Mouse (Mus musculus): ENCODE data around the gene Prm3. TPM values are rescaled to one million over a fixed set of nuclear protein-coding genes. Genes with fewer than 3 reads are reported as not detected.

Prm3 gene
- polyA plus RNA-seq, 1 experiment: not detected

GRCm38 (mm10) chr16:10762569-10763180, 28.0 kb downstream of the Prm3 start:
- TF ChIP-seq CTCF (IDR thresholded peaks at IDR 0.05; ENCODE audit: low read depth, low read length): no peak
- no peak for TF ChIP-seq POLR2A (IDR thresholded peaks at IDR 0.05; ENCODE audit: borderline replicate concordance, low read depth, low read length)
- H3K27ac ChIP-seq (ENCODE audit: insufficient read depth, low read depth, low read length): no peak overlapping the region
- H3K4me3 ChIP-seq (ENCODE audit: insufficient read depth, low read length): no peak overlapping the region
- peaks cover 30% of the 10 kb centered on the region for H3K4me1 ChIP-seq (ENCODE audit: control insufficient read depth, insufficient read depth, low read length)

GRCm38 (mm10) chr16:10761182-10761581, 29.5 kb downstream of the Prm3 start:
- TF ChIP-seq POLR2A (IDR thresholded peaks at IDR 0.05; ENCODE audit: borderline replicate concordance, low read depth, low read length): no peak
- TF ChIP-seq CTCF (IDR thresholded peaks at IDR 0.05; ENCODE audit: low read depth, low read length): no peak
- peaks cover 34% of the 10 kb centered on the region for H3K4me1 ChIP-seq (ENCODE audit: control insufficient read depth, insufficient read depth, low read length)
- no peak overlapping the region for H3K4me3 ChIP-seq (ENCODE audit: insufficient read depth, low read length)
- no peak overlapping the region for H3K27ac ChIP-seq (ENCODE audit: insufficient read depth, low read depth, low read length)

- H3K4me1 ChIP-seq (ENCODE audit: control insufficient read depth, insufficient read depth, low read length): peaks cover 52% of the 10 kb centered on the region
- no peak overlapping the region for H3K4me3 ChIP-seq (ENCODE audit: insufficient read depth, low read length)
- H3K27ac ChIP-seq (ENCODE audit: insufficient read depth, low read depth, low read length): no peak overlapping the region
- TF ChIP-seq CTCF (IDR thresholded peaks at IDR 0.05; ENCODE audit: low read depth, low read length) (no peak), POLR2A (IDR thresholded peaks at IDR 0.05; ENCODE audit: borderline replicate concordance, low read depth, low read length) (no peak)
Measured at GRCm38 (mm10) chr16:10756168-10756567, 34.5 kb downstream of the Prm3 start.

GRCm38 (mm10) chr16:10754521-10755296, 36.0 kb downstream of the Prm3 start:
- peak overlapping the region; percentile 54 for H3K27ac ChIP-seq (ENCODE audit: insufficient read depth, low read depth, low read length)
- no peak for TF ChIP-seq POLR2A (IDR thresholded peaks at IDR 0.05; ENCODE audit: borderline replicate concordance, low read depth, low read length)
- TF ChIP-seq CTCF (IDR thresholded peaks at IDR 0.05; ENCODE audit: low read depth, low read length): no peak
- H3K4me1 ChIP-seq (ENCODE audit: control insufficient read depth, insufficient read depth, low read length): peaks cover 47% of the 10 kb centered on the region
- H3K4me3 ChIP-seq (ENCODE audit: insufficient read depth, low read length): no peak overlapping the region

- no peak for TF ChIP-seq POLR2A (IDR thresholded peaks at IDR 0.05; ENCODE audit: borderline replicate concordance, low read depth, low read length)
- TF ChIP-seq CTCF (IDR thresholded peaks at IDR 0.05; ENCODE audit: low read depth, low read length): no peak
- H3K4me3 ChIP-seq (ENCODE audit: insufficient read depth, low read length): no peak overlapping the region
- H3K4me1 ChIP-seq (ENCODE audit: control insufficient read depth, insufficient read depth, low read length): peaks cover 22% of the 10 kb centered on the region
- H3K27ac ChIP-seq (ENCODE audit: insufficient read depth, low read depth, low read length): no peak overlapping the region
Measured at GRCm38 (mm10) chr16:10749824-10750223, 40.9 kb downstream of the Prm3 start.

GRCm38 (mm10) chr16:10749226-10749625, 41.5 kb downstream of the Prm3 start:
- Histone ChIP-seq H3K4me3 (ENCODE audit: insufficient read depth, low read length) (no peak overlapping the region), H3K27ac (ENCODE audit: insufficient read depth, low read depth, low read length) (no peak overlapping the region), H3K4me1 (ENCODE audit: control insufficient read depth, insufficient read depth, low read length) (peaks cover 16% of the 10 kb centered on the region)
- TF ChIP-seq CTCF (IDR thresholded peaks at IDR 0.05; ENCODE audit: low read depth, low read length) (no peak), POLR2A (IDR thresholded peaks at IDR 0.05; ENCODE audit: borderline replicate concordance, low read depth, low read length) (no peak)

GRCm38 (mm10) chr16:10741082-10741481, 49.6 kb downstream of the Prm3 start:
- no peak for TF ChIP-seq CTCF (IDR thresholded peaks at IDR 0.05; ENCODE audit: low read depth, low read length)
- TF ChIP-seq POLR2A (IDR thresholded peaks at IDR 0.05; ENCODE audit: borderline replicate concordance, low read depth, low read length): no peak
- no peak overlapping the region for H3K4me3 ChIP-seq (ENCODE audit: insufficient read depth, low read length)
- no peak overlapping the region for H3K27ac ChIP-seq (ENCODE audit: insufficient read depth, low read depth, low read length)
- peaks cover 20% of the 10 kb centered on the region for H3K4me1 ChIP-seq (ENCODE audit: control insufficient read depth, insufficient read depth, low read length)

Other genes with a start within 250 kb of the Prm3 start
- 16.1 and 18.1 TPM in 2 replicates for gene Dexi, start 247.9 kb downstream of the Prm3 start, polyA plus RNA-seq (2012; ENCODE audit: insufficient read depth, insufficient read length, missing spikeins)
- 15.3 and 15.8 TPM in 2 replicates for gene Clec16a, start 245.6 kb downstream of the Prm3 start, polyA plus RNA-seq (2012; ENCODE audit: insufficient read depth, insufficient read length, missing spikeins)
- 0.57 and 0.75 TPM in 2 replicates for gene Socs1, start 5.4 kb downstream of the Prm3 start, polyA plus RNA-seq (2012; ENCODE audit: insufficient read depth, insufficient read length, missing spikeins)
- not detected in 2 replicates for gene Tnp2, start 2.3 kb downstream of the Prm3 start, polyA plus RNA-seq (2012; ENCODE audit: insufficient read depth, insufficient read length, missing spikeins)
- gene Prm2, start 5.2 kb upstream of the Prm3 start, polyA plus RNA-seq (2012; ENCODE audit: insufficient read depth, insufficient read length, missing spikeins): not detected in 2 replicates
- not detected in 2 replicates for gene Prm1, start 14.9 kb upstream of the Prm3 start, polyA plus RNA-seq (2012; ENCODE audit: insufficient read depth, insufficient read length, missing spikeins)
- not detected in 2 replicates for gene Gm11172, start 22.0 kb upstream of the Prm3 start, polyA plus RNA-seq (2012; ENCODE audit: insufficient read depth, insufficient read length, missing spikeins)
- 0.33 and 0.75 TPM in 2 replicates for gene Rmi2, start 44.1 kb upstream of the Prm3 start, polyA plus RNA-seq (2012; ENCODE audit: insufficient read depth, insufficient read length, missing spikeins)